Mouse (Mus musculus) hindbrain, embryonic 12.5 days (tissue): ENCODE measurements around the gene Wfdc1. TPM values are rescaled to one million over a fixed set of nuclear protein-coding genes. Genes with fewer than 3 reads are reported as not detected.

Source experiments
- ATAC-seq: fragments of 200-750 bp; cut with Nextera tagmentation; 2 replicates; pipeline ENCODE4 v1.8.0; 2017; ENCODE audit warnings: moderate TSS enrichment; ENCODE audit not compliant: low FRiP score
- H3K27ac ChIP-seq: fragments of 300-500 bp; sonication (generic); 2 replicates; pipeline ENCODE4 v1.5.1; 2016; ENCODE audit warnings: mild to moderate bottlenecking
- H3K27me3 ChIP-seq: fragments of 300-500 bp; sonication (generic); 2 replicates; pipeline ENCODE4 v1.6.1; 2016; ENCODE audit warnings: mild to moderate bottlenecking
- H3K36me3 ChIP-seq: fragments of 300-500 bp; sonication (generic); 2 replicates; pipeline ENCODE4 v1.6.1; 2016; ENCODE audit warnings: mild to moderate bottlenecking
- H3K4me1 ChIP-seq: fragments of 300-500 bp; sonication (generic); 2 replicates; pipeline ENCODE4 v1.6.1; 2016
- H3K4me2 ChIP-seq: fragments of 300-500 bp; sonication (generic); replicated peaks from 2 replicates; pipeline ENCODE4 v1.6.1; 2016; ENCODE audit warnings: mild to moderate bottlenecking
- H3K4me3 ChIP-seq: fragments of 300-500 bp; sonication (generic); 2 replicates; pipeline ENCODE4 v1.5.1; 2016; ENCODE audit warnings: mild to moderate bottlenecking
- H3K9ac ChIP-seq: fragments of 300-500 bp; sonication (generic); 2 replicates; pipeline ENCODE4 v1.6.1; 2016; ENCODE audit warnings: mild to moderate bottlenecking, moderate library complexity
- H3K9me3 ChIP-seq: fragments of 300-500 bp; sonication (generic); replicated peaks from 2 replicates; pipeline ENCODE4 v1.6.1; 2016; ENCODE audit warnings: mild to moderate bottlenecking
- WGBS: fragments of 180-500 bp; shearing (Covaris S2); methylation state at CpG from one replicate; pipeline ENCODE4 v1.1.7; 2016; 5-methylcytosine and 5-hydroxymethylcytosine counted together
- polyA plus RNA-seq: library from polyadenylated mRNA; unstranded; fragments of >200 nt; fragmentation: Nextera tagmentation; extraction: Ambion mirVana; gene quantifications from 2 replicates; pipeline ENCODE4 v1.2.1, GENCODE M21; 2016

Wfdc1 gene
- polyA plus RNA-seq, 1 experiment from 2014 or later, result 2.5 TPM

- Histone ChIP-seq H3K27ac (no peak within 1 kb of the TSS), H3K36me3 (no peaks in the 10 kb centered on the region), H3K9ac (no peak within 1 kb of the TSS), H3K27me3 (peaks cover 52% of the 10 kb centered on the region), H3K4me3 (peak within 1 kb of the TSS; percentile 13), H3K4me2 (peak within 1 kb of the TSS; percentile 30), H3K9me3 (no peaks in the 10 kb centered on the region), H3K4me1 (peaks cover 6% of the 10 kb centered on the region)
- WGBS, result 5% methylated on average over 26 of the region's 26 CpGs
- ATAC-seq, result no peak
These were observed 33.5 kb downstream of the Wfdc1 start, which contains the start of gene Atp2c2 for GRCm38 (mm10) chr8:119699549-119700134. Gene Atp2c2, plus strand, starts transcription at chr8:119700009.

DNA sequence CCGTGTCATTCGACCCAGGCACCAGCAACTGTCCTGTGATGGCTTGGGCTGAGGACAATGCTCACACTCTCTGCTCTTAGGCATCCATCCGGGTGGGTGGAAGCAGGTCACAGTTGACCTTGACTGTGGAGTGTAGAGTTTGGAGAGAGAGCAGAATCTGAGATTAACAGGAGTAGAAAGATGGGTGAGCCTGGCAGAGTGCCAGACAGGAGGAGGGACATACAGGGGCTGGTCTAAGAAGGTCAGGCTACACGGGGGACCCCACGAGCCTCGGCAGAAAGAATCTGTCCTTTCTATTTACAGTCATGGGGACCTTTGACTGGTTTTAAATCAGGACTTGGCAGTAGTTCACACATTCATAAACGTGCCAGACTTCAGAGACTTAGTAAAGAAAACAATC is 36.8 kb downstream of the Wfdc1 start:
- H3K27ac ChIP-seq, result no peak overlapping the region
- no peak overlapping the region for H3K9ac ChIP-seq
- no peaks in the 10 kb centered on the region for H3K9me3 ChIP-seq
- H3K4me3 ChIP-seq, result no peak overlapping the region
- H3K4me1 ChIP-seq, result peaks cover 6% of the 10 kb centered on the region
- WGBS, result 76% methylated on average over 7 of the region's 7 CpGs
- H3K4me2 ChIP-seq, result no peak overlapping the region
- H3K27me3 ChIP-seq, result peaks cover 48% of the 10 kb centered on the region
- H3K36me3 ChIP-seq, result no peaks in the 10 kb centered on the region
- no peak for ATAC-seq

DNA sequence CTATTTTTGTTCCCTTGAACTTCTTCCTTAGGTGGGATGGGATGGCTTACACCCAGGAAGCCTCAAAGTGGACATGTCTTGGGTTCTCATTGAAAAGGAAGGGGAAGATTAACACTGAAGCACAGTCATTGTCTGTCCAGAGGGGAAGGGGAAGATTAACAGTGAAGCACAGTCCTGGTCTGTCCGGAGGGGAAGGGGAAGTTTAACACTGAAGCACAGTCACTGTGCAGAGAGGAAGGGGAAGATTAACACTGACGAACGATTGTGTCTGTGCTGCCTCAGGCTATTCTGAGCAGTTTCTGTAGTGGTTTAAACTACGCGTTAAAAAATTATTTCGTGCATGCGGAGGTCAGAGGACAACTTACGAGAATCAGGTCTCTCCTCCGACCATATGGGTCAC is 41.0 kb downstream of the Wfdc1 start:
- Histone ChIP-seq H3K4me1 (peaks cover 13% of the 10 kb centered on the region), H3K4me3 (no peak overlapping the region), H3K27me3 (peaks cover 6% of the 10 kb centered on the region; the same call in 1 of the 2 replicates), H3K9me3 (no peaks in the 10 kb centered on the region), H3K9ac (no peak overlapping the region), H3K27ac (no peak overlapping the region), H3K4me2 (no peak overlapping the region), H3K36me3 (no peaks in the 10 kb centered on the region)
- ATAC-seq, result no peak
- 94% methylated on average over 9 of the region's 9 CpGs for WGBS

DNA sequence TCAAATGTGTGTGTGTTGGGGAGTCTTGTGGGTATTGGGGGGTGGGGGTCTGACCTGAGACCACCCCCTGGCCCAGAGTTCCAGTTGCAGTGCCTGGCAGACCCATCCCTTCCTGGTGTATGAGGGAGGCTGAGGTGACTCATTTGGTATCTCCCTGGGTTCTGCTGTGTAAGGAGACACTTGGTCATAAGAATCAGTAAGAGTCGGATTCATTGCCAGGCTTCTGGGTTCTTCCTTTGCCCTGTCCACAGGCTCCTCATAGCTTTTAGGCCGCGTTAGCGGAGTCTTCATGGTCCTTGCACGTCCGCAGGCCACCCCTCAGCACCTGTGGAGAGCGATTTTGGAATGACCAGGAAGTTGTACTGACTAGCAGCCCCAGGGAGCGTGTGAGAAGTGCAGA is 42.3 kb downstream of the Wfdc1 start:
- Histone ChIP-seq H3K27ac (0 out of 2 replicates have a peak overlapping the region, but pooled peaks have one; percentile 3), H3K9me3 (no peaks in the 10 kb centered on the region), H3K4me3 (no peak overlapping the region), H3K36me3 (no peaks in the 10 kb centered on the region), H3K4me1 (peaks cover 13% of the 10 kb centered on the region), H3K27me3 (no peaks in the 10 kb centered on the region), H3K9ac (no peak overlapping the region), H3K4me2 (no peak overlapping the region)
- WGBS, result 86% methylated on average over 8 of the region's 8 CpGs
- no peak for ATAC-seq

- Histone ChIP-seq H3K4me2 (no peak overlapping the region), H3K9me3 (no peaks in the 10 kb centered on the region), H3K4me3 (no peak overlapping the region), H3K27me3 (no peaks in the 10 kb centered on the region), H3K36me3 (no peaks in the 10 kb centered on the region), H3K9ac (no peak overlapping the region), H3K4me1 (peaks cover 13% of the 10 kb centered on the region), H3K27ac (0 out of 2 replicates have a peak overlapping the region, but pooled peaks have one; percentile 3)
- 66% methylated on average over 14 of the region's 14 CpGs for WGBS
- ATAC-seq, result peak; percentile 50; the same call in 1 of the 2 replicates
These were observed 42.9 kb downstream of the Wfdc1 start for GRCm38 (mm10) chr8:119708878-119709702.

DNA sequence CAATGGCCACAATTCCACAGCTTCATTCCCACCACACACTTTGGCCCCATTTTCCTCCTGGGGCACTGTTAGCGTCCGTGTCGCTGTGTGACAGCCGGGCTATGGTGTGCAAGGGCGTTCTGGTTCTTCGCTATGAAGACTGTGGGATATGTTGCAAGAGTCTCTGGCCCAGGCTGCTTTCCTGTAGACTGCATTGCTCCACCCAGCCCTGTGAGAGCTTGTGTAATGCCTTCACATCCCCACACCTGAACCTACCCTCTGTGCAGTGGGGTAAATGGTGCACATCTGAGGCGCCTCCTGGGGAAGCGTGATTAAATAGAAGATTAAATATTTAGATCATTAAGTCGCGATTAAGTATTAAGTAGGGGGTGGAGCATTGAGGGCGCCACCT is 43.5 kb downstream of the Wfdc1 start:
- H3K4me1 ChIP-seq, result peaks cover 13% of the 10 kb centered on the region
- no peak overlapping the region for H3K9ac ChIP-seq
- H3K9me3 ChIP-seq, result no peaks in the 10 kb centered on the region
- H3K36me3 ChIP-seq, result no peaks in the 10 kb centered on the region
- no peak overlapping the region for H3K4me3 ChIP-seq
- no peak overlapping the region for H3K27ac ChIP-seq
- no peaks in the 10 kb centered on the region for H3K27me3 ChIP-seq
- WGBS, result 74% methylated on average over 11 of the region's 11 CpGs
- no peak overlapping the region for H3K4me2 ChIP-seq
- 0 out of 2 replicates have a peak, but pooled peaks have one; percentile 38 for ATAC-seq

DNA sequence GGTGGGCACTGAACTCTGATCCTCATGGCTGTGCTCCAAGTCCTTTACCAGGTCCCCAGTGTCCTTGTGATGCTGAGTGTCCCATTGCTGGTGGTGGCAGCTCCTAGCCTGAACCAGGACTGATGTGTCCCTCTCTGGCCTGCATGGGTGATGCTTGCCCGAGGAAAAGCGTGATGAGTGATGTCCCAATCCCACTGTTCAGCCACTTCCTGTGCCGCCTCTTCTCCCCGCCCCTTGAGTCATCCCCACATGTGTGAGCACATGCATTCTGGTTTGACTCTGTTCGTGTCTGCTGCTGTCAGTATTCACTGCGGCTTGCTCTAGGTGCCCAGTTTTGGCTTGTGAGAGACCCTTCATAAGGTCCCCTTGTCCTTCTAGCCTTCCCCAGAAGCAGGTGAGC is 46.1 kb downstream of the Wfdc1 start:
- H3K9me3 ChIP-seq, result no peaks in the 10 kb centered on the region
- 72% methylated on average over 6 of the region's 6 CpGs for WGBS
- no peaks in the 10 kb centered on the region for H3K36me3 ChIP-seq
- H3K4me3 ChIP-seq, result no peak overlapping the region
- H3K4me2 ChIP-seq, result no peak overlapping the region
- no peak overlapping the region for H3K27ac ChIP-seq
- no peak for ATAC-seq
- H3K9ac ChIP-seq, result no peak overlapping the region
- H3K27me3 ChIP-seq, result 0 out of 2 replicates have a peak, but pooled peaks cover 3% of the 10 kb centered on the region
- peaks cover 15% of the 10 kb centered on the region for H3K4me1 ChIP-seq

DNA sequence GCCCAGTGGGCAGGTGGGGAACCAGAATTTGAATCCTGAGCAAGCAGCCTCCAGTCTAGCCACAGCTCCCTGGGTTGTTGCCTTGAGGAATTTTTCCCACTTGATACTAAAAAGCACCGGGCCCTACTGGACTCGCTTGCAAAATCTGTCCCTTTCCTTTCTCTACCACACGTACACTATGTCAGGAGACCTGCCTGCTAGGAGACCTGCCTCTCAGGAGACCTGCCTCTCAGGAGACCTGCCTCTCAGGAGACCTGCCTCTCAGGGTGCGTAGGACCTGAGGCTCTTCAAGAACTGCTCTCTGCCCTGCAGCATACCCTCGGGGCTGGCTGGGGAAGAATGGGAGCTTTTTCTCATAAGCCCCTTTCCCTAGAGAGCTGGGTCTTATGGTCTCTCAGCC is 47.3 kb downstream of the Wfdc1 start:
- Histone ChIP-seq H3K9ac (no peak overlapping the region), H3K27ac (no peak overlapping the region), H3K9me3 (no peaks in the 10 kb centered on the region), H3K4me1 (peaks cover 15% of the 10 kb centered on the region), H3K36me3 (no peaks in the 10 kb centered on the region), H3K27me3 (0 out of 2 replicates have a peak, but pooled peaks cover 3% of the 10 kb centered on the region), H3K4me2 (no peak overlapping the region), H3K4me3 (no peak overlapping the region)
- WGBS, result 82% methylated on average over 5 of the region's 5 CpGs
- no peak for ATAC-seq

DNA sequence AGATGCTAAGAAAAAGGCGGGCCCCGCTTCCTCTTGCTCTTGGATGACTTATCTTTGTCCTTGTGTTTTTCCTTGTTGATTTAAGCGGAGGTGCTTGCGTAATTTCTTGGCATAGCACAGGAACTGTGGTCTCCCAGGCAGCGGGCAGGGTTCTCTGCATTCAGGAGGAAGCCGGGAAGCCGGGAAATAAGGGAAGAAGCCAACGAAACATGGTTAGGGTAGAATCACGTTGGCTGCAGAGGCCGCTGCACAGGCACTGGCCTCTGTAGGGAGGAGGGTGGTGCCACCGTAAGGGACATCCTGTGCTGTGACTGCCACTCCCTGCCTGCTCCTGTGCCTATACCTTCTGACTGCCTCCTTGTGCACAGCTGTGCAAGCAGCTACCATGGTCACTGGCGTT is 49.1 kb downstream of the Wfdc1 start:
- WGBS, result 80% methylated on average over 12 of the region's 12 CpGs
- Histone ChIP-seq H3K27me3 (0 out of 2 replicates have a peak, but pooled peaks cover 3% of the 10 kb centered on the region), H3K27ac (no peak overlapping the region), H3K4me2 (no peak overlapping the region), H3K4me3 (no peak overlapping the region), H3K9ac (no peak overlapping the region), H3K4me1 (peaks cover 5% of the 10 kb centered on the region; the same call in 1 of the 2 replicates), H3K9me3 (no peaks in the 10 kb centered on the region), H3K36me3 (no peaks in the 10 kb centered on the region)
- ATAC-seq, result no peak

- H3K27ac ChIP-seq, result no peak overlapping the region
- H3K4me1 ChIP-seq, result peaks cover 5% of the 10 kb centered on the region; the same call in 1 of the 2 replicates
- H3K9me3 ChIP-seq, result no peaks in the 10 kb centered on the region
- H3K4me2 ChIP-seq, result no peak overlapping the region
- no peak for ATAC-seq
- no peak overlapping the region for H3K9ac ChIP-seq
- H3K27me3 ChIP-seq, result 0 out of 2 replicates have a peak, but pooled peaks cover 3% of the 10 kb centered on the region
- no peaks in the 10 kb centered on the region for H3K36me3 ChIP-seq
- H3K4me3 ChIP-seq, result no peak overlapping the region
These were observed 50.6 kb downstream of the Wfdc1 start for GRCm38 (mm10) chr8:119716730-119717299.

GRCm38 (mm10) chr8:119717765-119718164 is 51.6 kb downstream of the Wfdc1 start:
- no peak for ATAC-seq

DNA sequence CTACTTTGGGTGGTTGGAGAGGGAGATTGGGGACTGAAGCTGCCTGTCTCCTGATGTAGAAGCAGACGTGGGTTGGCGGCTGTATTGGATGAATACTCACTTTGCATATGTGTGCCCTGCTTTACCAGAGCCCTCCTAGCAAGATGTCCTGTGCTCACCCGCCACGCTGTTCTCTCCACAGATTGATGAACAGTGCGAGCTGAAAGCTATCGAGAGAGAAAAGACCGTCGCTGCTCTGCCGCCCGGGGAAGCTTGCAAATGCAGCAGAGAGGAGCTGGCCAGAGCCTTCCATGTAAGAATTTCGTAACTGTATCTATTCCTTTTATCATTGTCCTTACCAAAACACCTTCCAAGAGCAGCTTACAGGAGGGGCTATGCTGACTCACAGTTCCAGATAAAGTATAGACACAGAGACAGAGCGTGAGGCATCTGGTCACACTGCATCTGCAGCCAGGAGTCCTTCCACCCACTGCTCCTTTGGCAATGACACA is 52.9 kb downstream of the Wfdc1 start:
- no peak overlapping the region for H3K27ac ChIP-seq
- no peaks in the 10 kb centered on the region for H3K36me3 ChIP-seq
- no peak for ATAC-seq
- no peak overlapping the region for H3K9ac ChIP-seq
- no peaks in the 10 kb centered on the region for H3K9me3 ChIP-seq
- 68% methylated on average over 12 of the region's 12 CpGs for WGBS
- H3K4me2 ChIP-seq, result no peak overlapping the region
- peaks cover 5% of the 10 kb centered on the region; the same call in 1 of the 2 replicates for H3K4me1 ChIP-seq
- no peak overlapping the region for H3K4me3 ChIP-seq
- H3K27me3 ChIP-seq, result 0 out of 2 replicates have a peak, but pooled peaks cover 3% of the 10 kb centered on the region

More at GRCm38 (mm10) chr8:119717765-119718164, 51.6 kb downstream of the Wfdc1 start:
- 65% methylated on average over 9 of the region's 9 CpGs for WGBS
- Histone ChIP-seq H3K4me3 (no peak overlapping the region), H3K36me3 (no peaks in the 10 kb centered on the region), H3K9ac (no peak overlapping the region), H3K27me3 (0 out of 2 replicates have a peak, but pooled peaks cover 3% of the 10 kb centered on the region), H3K27ac (no peak overlapping the region), H3K4me1 (peaks cover 5% of the 10 kb centered on the region; the same call in 1 of the 2 replicates), H3K4me2 (no peak overlapping the region), H3K9me3 (no peaks in the 10 kb centered on the region)
